Mouse (Mus musculus) hindbrain, embryonic 11.5 days (tissue): Measurements from ENCODE around the gene C1qbp. TPM values are rescaled to one million over a fixed set of nuclear protein-coding genes. Genes with fewer than 3 reads are reported as not detected.

Experiments
- ATAC-seq: fragments of 200-750 bp; cut with Nextera tagmentation; 2 replicates; pipeline ENCODE4 v1.8.0; 2017; ENCODE audit warnings: mild to moderate bottlenecking, moderate TSS enrichment, moderate library complexity; ENCODE audit not compliant: low FRiP score
- DNase-seq: peaks from one replicate; pipeline ENCODE4 v3.0.0-alpha.2; 2015; ENCODE audit warnings: low spot score
- H3K27ac ChIP-seq: fragments of 300-500 bp; sonication (generic); 2 replicates; pipeline ENCODE4 v1.5.1; 2014; ENCODE audit warnings: mild to moderate bottlenecking, low read depth, low read length
- H3K27me3 ChIP-seq: fragments of 300-500 bp; sonication (generic); 2 replicates; pipeline ENCODE4 v1.6.1; 2014; ENCODE audit warnings: mild to moderate bottlenecking, low read length, moderate library complexity, mixed read lengths; ENCODE audit not compliant: control insufficient read depth, insufficient read depth
- H3K36me3 ChIP-seq: fragments of 300-500 bp; sonication (generic); 2 replicates; pipeline ENCODE4 v1.6.1; 2014; ENCODE audit warnings: mild to moderate bottlenecking, low read length, moderate library complexity, mixed read lengths; ENCODE audit not compliant: control insufficient read depth, insufficient read depth
- H3K4me1 ChIP-seq: fragments of 300-500 bp; sonication (generic); replicated peaks from 2 replicates; pipeline ENCODE4 v1.6.1; 2014; ENCODE audit warnings: low read length, mixed read lengths; ENCODE audit not compliant: control insufficient read depth, insufficient read depth
- H3K4me2 ChIP-seq: fragments of 300-500 bp; sonication (generic); replicated peaks from 2 replicates; pipeline ENCODE4 v1.6.1; 2014; ENCODE audit warnings: mild to moderate bottlenecking, low read depth, low read length
- H3K4me3 ChIP-seq: fragments of 300-500 bp; sonication (generic); 2 replicates; pipeline ENCODE4 v1.5.1; 2014; ENCODE audit warnings: low read depth, low read length
- H3K9ac ChIP-seq: fragments of 300-500 bp; sonication (generic); 2 replicates; pipeline ENCODE4 v1.6.1; 2014; ENCODE audit warnings: low read depth, low read length
- H3K9me3 ChIP-seq: fragments of 300-500 bp; sonication (generic); 2 replicates; pipeline ENCODE4 v1.6.1; 2016; ENCODE audit warnings: low read length; ENCODE audit not compliant: control insufficient read depth
- WGBS: fragments of 180-500 bp; shearing (Covaris S2); extraction: QIAGEN DNeasy Blood & Tissue Kit; methylation state at CpG from one replicate; pipeline ENCODE4 v1.1.7; 2014; 5-methylcytosine and 5-hydroxymethylcytosine counted together
- polyA plus RNA-seq: library from polyadenylated mRNA; unstranded; fragments of >200 nt; fragmentation: Nextera tagmentation; extraction: Ambion mirVana; gene quantifications from 2 replicates; pipeline ENCODE4 v1.2.1, GENCODE M21; 2014

Gene C1qbp
- polyA plus RNA-seq, 1 experiment from 2014 or later, result 220 TPM

GRCm38 (mm10) chr11:71012743-71013142 is 29.9 kb upstream of the C1qbp start:
- no peaks in the 10 kb centered on the region for H3K27me3 ChIP-seq
- ATAC-seq (no peak), DNase-seq (no peak)
- H3K4me1 ChIP-seq, result no peaks in the 10 kb centered on the region
- peaks cover 11% of the 10 kb centered on the region for H3K36me3 ChIP-seq
- no peak overlapping the region for H3K4me3 ChIP-seq
- no peak overlapping the region for H3K4me2 ChIP-seq
- WGBS, result 93% methylated on average over 7 of the region's 7 CpGs
- H3K27ac ChIP-seq, result no peak overlapping the region
- H3K9me3 ChIP-seq, result no peaks in the 10 kb centered on the region
- H3K9ac ChIP-seq, result no peak overlapping the region

- ATAC-seq (no peak), DNase-seq (no peak)
- Histone ChIP-seq H3K9ac (no peak overlapping the region), H3K27me3 (no peaks in the 10 kb centered on the region), H3K4me3 (no peak overlapping the region), H3K36me3 (peaks cover 11% of the 10 kb centered on the region), H3K27ac (no peak overlapping the region), H3K9me3 (no peaks in the 10 kb centered on the region), H3K4me1 (0 out of 2 replicates have a peak, but pooled peaks cover under 1% of the 10 kb centered on the region), H3K4me2 (no peak overlapping the region)
- WGBS, result 93% methylated on average over 3 of the region's 3 CpGs
Observed at GRCm38 (mm10) chr11:71008321-71008720, 25.5 kb upstream of the C1qbp start.

GRCm38 (mm10) chr11:71007831-71008230 is 25.0 kb upstream of the C1qbp start:
- no peaks in the 10 kb centered on the region for H3K27me3 ChIP-seq
- no peaks in the 10 kb centered on the region for H3K9me3 ChIP-seq
- peaks cover 11% of the 10 kb centered on the region for H3K36me3 ChIP-seq
- ATAC-seq (no peak), DNase-seq (no peak)
- H3K4me3 ChIP-seq, result no peak overlapping the region
- H3K4me2 ChIP-seq, result no peak overlapping the region
- no peak overlapping the region for H3K27ac ChIP-seq
- peaks cover 5% of the 10 kb centered on the region; the same call in 1 of the 2 replicates for H3K4me1 ChIP-seq
- no peak overlapping the region for H3K9ac ChIP-seq
- WGBS, result 91% methylated on average over 7 of the region's 7 CpGs

- no peak overlapping the region for H3K4me2 ChIP-seq
- H3K4me3 ChIP-seq, result no peak overlapping the region
- H3K36me3 ChIP-seq, result peaks cover 8% of the 10 kb centered on the region
- H3K9me3 ChIP-seq, result no peaks in the 10 kb centered on the region
- no peak for ATAC-seq
- H3K27me3 ChIP-seq, result no peaks in the 10 kb centered on the region
- H3K4me1 ChIP-seq, result peaks cover 6% of the 10 kb centered on the region; the same call in 1 of the 2 replicates
- no peak overlapping the region for H3K27ac ChIP-seq
- H3K9ac ChIP-seq, result no peak overlapping the region
- 96% methylated on average over 6 of the region's 6 CpGs for WGBS
- no peak for DNase-seq
Observed at GRCm38 (mm10) chr11:71007026-71007425, 24.2 kb upstream of the C1qbp start.

- no peak overlapping the region for H3K4me3 ChIP-seq
- DNase-seq (peak; percentile 14), ATAC-seq (no peak)
- WGBS, result 65% methylated on average over 5 of the region's 5 CpGs
- H3K4me1 ChIP-seq, result peaks cover 6% of the 10 kb centered on the region; the same call in 1 of the 2 replicates
- no peaks in the 10 kb centered on the region for H3K27me3 ChIP-seq
- H3K36me3 ChIP-seq, result peaks cover 5% of the 10 kb centered on the region
- no peaks in the 10 kb centered on the region for H3K9me3 ChIP-seq
- no peak overlapping the region for H3K9ac ChIP-seq
- H3K4me2 ChIP-seq, result peak overlapping the region; percentile 22; the same call in 1 of the 2 replicates
- H3K27ac ChIP-seq, result no peak overlapping the region
Observed at GRCm38 (mm10) chr11:71005046-71005445, 22.2 kb upstream of the C1qbp start.

- peak within 1 kb of the TSS; percentile 66; the same call in 1 of the 2 replicates for H3K9ac ChIP-seq
- H3K9me3 ChIP-seq, result no peaks in the 10 kb centered on the region
- H3K4me3 ChIP-seq, result peak within 1 kb of the TSS; percentile 87
- peaks cover 6% of the 10 kb centered on the region; the same call in 1 of the 2 replicates for H3K4me1 ChIP-seq
- WGBS, result under 1% methylated on average over 35 of the region's 35 CpGs
- peak within 1 kb of the TSS; percentile 69; the same call in 1 of the 2 replicates for H3K27ac ChIP-seq
- H3K4me2 ChIP-seq, result peak within 1 kb of the TSS; percentile 64
- no peaks in the 10 kb centered on the region for H3K27me3 ChIP-seq
- H3K36me3 ChIP-seq, result no peaks in the 10 kb centered on the region
- DNase-seq (peak; percentile 97), ATAC-seq (peak; percentile 98)
Observed at GRCm38 (mm10) chr11:71004316-71004773, 21.5 kb upstream of the C1qbp start, which contains the start of gene Dhx33. Gene Dhx33, minus strand, starts transcription at chr11:71004437.

- Histone ChIP-seq H3K27ac (peak overlapping the region; percentile 69; the same call in 1 of the 2 replicates), H3K4me2 (peak overlapping the region; percentile 64), H3K9ac (peak overlapping the region; percentile 66; the same call in 1 of the 2 replicates), H3K9me3 (no peaks in the 10 kb centered on the region), H3K4me1 (peaks cover 6% of the 10 kb centered on the region; the same call in 1 of the 2 replicates), H3K36me3 (no peaks in the 10 kb centered on the region), H3K4me3 (peak overlapping the region; percentile 87), H3K27me3 (no peaks in the 10 kb centered on the region)
- peak; percentile 70 for DNase-seq
- under 1% methylated on average over 49 of the region's 49 CpGs for WGBS
- peak; percentile 85 for ATAC-seq
Observed at GRCm38 (mm10) chr11:71003611-71004315, 20.9 kb upstream of the C1qbp start.

GRCm38 (mm10) chr11:71001167-71001566 is 18.3 kb upstream of the C1qbp start:
- H3K9me3 ChIP-seq, result no peaks in the 10 kb centered on the region
- WGBS, result 94% methylated on average over 4 of the region's 4 CpGs
- no peak overlapping the region for H3K4me3 ChIP-seq
- no peak overlapping the region for H3K9ac ChIP-seq
- H3K27ac ChIP-seq, result no peak overlapping the region
- ATAC-seq (no peak), DNase-seq (no peak)
- H3K4me2 ChIP-seq, result no peak overlapping the region
- H3K36me3 ChIP-seq, result no peaks in the 10 kb centered on the region
- no peaks in the 10 kb centered on the region for H3K27me3 ChIP-seq
- H3K4me1 ChIP-seq, result peaks cover 6% of the 10 kb centered on the region; the same call in 1 of the 2 replicates
